Mouse (Mus musculus) left cerebral cortex, adult 11 months (tissue): ENCODE measurements at regions not wholly inside any gene's neighbourhood (a gene's known extent, or its start where the extent isn't known, plus 50 kb on each side); places are given as distances from the start of the nearest gene placed in this dataset.

Experiments used
- DNase-seq: peaks from one replicate; pipeline ENCODE4 v3.0.0; 2022; ENCODE audit warnings: low spot score

DNA sequence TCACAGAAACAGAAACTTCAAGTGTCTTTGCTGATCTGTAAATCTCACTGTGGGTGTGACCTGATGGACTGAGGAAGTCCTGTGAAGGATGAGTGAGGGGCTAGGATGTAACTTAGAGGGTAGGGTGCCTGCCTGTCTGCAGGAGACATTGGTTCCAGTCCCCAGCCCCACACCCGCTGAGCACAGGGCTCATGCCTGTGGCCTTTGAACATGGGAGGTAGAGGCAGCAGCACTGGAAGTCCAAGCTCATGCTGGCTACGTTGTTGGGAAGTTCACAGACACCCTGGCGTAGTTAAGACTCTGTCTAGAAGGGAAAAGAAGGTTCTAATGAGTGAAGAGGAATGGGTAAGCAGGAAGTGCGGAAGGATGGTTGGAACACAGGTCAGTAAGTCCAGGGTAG, 59.7 kb upstream of the Tgm3 start:
- DNase-seq, result no peak

- no peak for DNase-seq
These were observed 56.9 kb upstream of the Tgm3 start for GRCm38 (mm10) chr2:129955260-129955691.

GRCm38 (mm10) chr2:129958120-129958519, 54.0 kb upstream of the Tgm3 start:
- DNase-seq, result no peak

GRCm38 (mm10) chr2:129960364-129960763, 51.8 kb upstream of the Tgm3 start:
- no peak for DNase-seq

GRCm38 (mm10) chr2:129961522-129961921, 50.6 kb upstream of the Tgm3 start:
- no peak for DNase-seq
